Mouse (Mus musculus) thymus, postnatal 0 days (tissue): ENCODE results near the gene Gm49384. TPM values are rescaled to one million over a fixed set of nuclear protein-coding genes. Genes with fewer than 3 reads are reported as not detected.

Experiments used
- DNase-seq: peaks from one replicate; pipeline ENCODE4 v3.0.0-alpha.2; 2015; ENCODE audit warnings: low spot score
- polyA plus RNA-seq: library from polyadenylated mRNA; unstranded; fragments of >200 nt; fragmentation: Nextera tagmentation; extraction: Ambion mirVana; gene quantifications from 2 replicates; pipeline ENCODE4 v1.2.1, GENCODE M21; 2015

Gene Gm49384
- polyA plus RNA-seq, 1 experiment from 2014 or later = 29.5 TPM

DNA sequence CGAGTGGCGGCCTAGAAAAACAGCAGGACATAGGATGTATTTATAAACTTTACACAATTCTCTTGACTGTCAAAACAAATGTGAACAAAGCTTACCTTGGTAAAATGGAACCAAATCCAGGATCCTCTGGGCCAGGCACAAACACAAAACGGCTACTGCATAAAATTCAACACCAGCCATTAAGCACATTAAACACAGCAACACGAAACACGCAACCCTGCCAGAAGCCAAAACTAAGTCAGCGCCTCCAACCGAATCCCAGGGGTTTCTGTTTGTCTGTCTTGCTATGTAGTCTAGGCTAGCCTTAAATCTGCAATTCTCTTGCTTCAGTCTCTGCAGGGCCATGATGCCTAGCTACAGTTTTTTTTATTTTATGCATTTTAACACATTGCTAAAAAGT lies 3.9 kb upstream of the Gm49384 start:
- DNase-seq = no peak

GRCm38 (mm10) chr12:69207396-69207795 lies 3.3 kb upstream of the Gm49384 start:
- no peak for DNase-seq

DNA sequence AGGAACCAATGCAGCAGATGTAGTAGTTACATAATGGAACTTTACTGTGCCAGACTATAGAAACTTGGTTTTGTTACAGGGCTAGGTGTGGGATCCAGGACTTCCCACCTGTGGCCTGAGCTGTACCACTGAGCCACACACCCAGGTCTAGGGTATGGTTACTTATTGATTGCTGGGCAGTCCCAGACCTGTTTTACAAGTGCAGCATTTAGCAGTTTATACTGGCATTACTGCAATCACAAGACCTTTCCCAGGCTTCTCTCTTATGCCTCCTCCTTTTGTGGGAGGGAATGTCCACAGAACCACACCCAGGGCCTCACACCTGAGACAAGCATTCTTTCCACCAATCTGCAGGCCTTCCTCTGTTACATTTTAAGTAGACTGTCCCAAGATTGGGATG lies 5.1 kb downstream of the Gm49384 start:
- no peak for DNase-seq

DNA sequence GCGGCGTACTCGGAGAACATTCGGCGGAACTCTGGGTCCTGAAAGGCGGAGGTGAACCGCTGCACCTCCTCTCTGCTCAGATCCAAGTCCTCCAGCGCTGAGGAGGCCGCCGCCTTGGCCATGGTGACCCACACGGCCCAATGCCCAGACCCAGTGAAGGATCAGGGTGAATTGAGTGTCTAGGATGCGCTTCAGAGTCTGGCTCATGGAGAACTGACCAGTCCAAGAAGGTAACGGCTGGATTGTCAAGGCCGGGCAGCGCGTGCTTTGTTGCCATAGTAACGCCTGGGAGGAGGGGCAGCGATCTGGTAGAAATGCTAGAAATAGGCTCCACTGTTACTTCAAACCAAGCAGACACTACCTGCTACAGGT lies 5.9 kb downstream of the Gm49384 start, which contains the start of gene Dnaaf2:
Gene Dnaaf2 (minus strand): TSS at position 266 of the 372 bp plus-strand sequence.
- DNase-seq = no peak

GRCm38 (mm10) chr12:69197378-69198163 lies 6.5 kb downstream of the Gm49384 start:
- DNase-seq = peak; percentile 59

- DNase-seq = peak; percentile 76
Observed at GRCm38 (mm10) chr12:69196444-69197377, 7.4 kb downstream of the Gm49384 start, which contains the start of gene Gm49383. Gm49383 (minus strand) TSS chr12:69197104.

DNA sequence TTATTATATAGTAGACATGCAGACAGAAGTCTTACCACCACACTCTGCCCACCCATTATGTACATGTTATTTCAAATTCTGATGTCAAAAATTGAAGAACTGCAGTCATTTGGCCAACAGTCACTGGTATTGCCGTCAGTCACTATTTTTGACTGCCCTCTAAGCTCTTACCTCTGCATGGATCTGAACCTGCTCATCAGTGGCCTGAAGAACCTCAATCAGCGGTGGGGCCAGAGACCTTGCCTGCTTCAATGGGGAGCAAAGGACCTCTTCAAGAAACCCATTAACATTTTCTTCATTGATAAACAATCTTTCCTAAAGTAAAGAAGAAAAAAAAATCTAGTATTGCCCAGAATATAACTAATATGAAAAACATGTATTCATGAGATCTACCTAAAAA lies 11.4 kb downstream of the Gm49384 start:
- no peak for DNase-seq

- no peak for DNase-seq
Observed at GRCm38 (mm10) chr12:69191396-69191795, 12.7 kb downstream of the Gm49384 start.

DNA sequence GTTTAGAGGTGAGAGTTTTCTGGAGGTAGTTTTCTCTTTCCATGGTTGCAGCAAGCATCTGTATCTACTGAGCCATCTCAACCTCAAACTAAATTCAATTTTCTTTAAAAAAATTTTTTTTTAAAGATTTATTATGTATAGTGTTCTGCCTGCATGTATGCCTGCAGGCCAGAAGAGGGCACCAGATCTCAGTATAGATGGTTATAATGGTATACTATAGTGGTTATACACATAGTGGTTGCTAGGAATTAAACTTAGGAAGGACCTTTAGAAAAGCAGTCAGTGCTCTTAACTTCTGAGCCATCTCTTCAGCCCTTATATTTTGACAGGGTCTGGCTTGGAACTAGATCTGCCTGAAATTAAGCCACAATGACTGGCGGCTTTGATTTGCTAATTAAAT lies 13.5 kb downstream of the Gm49384 start:
- peak; percentile 24 for DNase-seq

DNA sequence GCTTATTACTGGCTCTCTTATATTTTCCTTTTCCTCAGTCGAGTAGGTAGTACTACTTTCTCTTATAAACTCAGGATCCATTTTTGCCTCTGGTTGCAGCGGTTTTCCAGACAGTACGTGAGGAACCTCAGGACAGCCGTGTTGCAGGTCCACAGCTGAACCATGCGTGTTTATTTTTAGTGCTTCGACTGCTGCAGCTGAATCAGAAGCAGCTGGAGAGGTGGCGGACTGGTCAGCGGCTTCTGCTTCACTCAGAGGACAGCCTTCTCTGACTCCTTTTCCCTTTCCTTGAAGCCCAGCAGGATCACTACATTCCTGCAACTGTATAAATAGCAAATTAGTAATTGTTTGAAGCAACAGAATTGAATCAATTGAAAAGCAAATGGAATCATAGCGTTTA lies 14.0 kb downstream of the Gm49384 start:
- DNase-seq = no peak

GRCm38 (mm10) chr12:69186811-69187471 lies 17.1 kb downstream of the Gm49384 start:
- no peak for DNase-seq

DNA sequence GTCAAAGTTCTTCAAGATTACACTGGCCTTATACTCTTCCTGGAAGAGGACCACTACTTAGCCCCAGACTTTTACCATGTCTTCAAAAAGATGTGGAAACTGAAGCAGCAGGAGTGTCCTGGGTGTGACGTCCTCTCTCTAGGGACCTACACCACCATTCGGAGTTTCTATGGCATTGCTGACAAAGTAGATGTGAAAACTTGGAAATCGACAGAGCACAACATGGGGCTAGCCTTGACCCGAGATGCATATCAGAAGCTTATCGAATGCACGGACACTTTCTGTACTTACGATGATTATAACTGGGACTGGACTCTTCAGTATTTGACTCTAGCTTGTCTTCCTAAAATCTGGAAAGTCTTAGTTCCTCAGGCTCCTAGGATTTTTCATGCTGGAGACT lies 18.7 kb downstream of the Gm49384 start:
- DNase-seq = no peak

DNA sequence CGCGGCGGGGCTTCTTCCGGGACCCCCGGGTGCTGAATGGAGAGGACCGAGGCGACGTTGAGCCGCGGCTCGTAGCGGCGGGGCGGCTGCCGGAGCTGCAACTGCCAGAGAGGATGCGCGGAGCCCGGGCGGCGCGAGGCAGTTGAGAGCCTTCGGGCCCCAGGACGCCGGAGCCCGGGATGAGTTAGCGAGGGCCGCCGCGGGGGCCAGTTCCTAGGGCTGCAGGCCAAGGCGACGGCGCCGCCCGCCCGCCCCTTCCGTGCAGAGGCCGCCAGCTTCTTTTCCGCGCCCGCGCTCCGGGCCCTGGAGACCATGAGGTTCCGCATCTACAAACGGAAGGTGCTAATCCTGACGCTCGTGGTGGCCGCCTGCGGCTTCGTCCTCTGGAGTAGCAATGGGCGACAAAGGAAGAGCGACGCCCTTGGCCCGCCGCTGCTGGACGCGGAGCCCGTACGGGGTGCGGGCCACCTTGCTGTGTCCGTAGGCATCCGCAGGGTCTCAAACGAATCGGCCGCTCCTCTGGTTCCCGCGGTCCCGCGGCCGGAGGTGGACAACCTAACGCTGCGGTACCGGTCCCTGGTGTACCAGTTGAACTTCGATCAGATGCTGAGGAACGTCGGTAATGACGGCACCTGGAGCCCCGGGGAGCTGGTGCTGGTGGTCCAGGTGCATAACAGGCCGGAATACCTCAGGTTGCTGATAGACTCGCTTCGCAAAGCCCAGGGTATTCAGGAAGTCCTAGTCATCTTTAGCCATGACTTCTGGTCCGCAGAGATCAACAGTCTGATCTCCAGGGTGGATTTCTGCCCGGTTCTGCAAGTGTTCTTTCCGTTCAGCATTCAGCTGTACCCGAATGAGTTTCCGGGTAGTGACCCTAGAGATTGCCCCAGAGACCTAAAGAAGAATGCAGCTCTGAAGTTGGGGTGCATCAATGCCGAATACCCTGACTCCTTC lies 19.4 kb downstream of the Gm49384 start:
- peak; percentile 9 for DNase-seq

- DNase-seq = peak; percentile 97
Observed at GRCm38 (mm10) chr12:69183583-69184308, 20.3 kb downstream of the Gm49384 start, which contains the start of the genes Rpl36al and Mgat2. Rpl36al (minus strand) TSS chr12:69184083. Mgat2 (plus strand) TSS chr12:69184157.

DNA sequence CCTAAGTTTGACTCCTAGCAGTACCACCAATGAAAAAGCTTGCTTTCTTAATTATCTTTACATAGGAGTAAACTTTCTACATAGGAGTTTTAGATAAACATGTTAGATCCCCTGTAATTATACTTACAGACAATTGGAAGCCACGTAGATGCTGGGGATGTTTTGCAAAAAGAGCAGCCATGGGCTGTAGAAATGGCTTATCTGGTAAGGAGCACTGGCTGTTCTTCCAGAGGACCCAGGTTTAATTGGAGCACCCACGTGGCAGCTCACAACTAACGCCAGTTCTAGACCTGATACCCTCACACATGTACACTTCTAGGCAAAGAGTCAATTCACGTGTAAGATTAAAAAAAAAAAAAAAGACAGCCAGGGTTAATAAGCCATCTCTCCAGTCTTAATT lies 22.3 kb downstream of the Gm49384 start:
- no peak for DNase-seq

DNA sequence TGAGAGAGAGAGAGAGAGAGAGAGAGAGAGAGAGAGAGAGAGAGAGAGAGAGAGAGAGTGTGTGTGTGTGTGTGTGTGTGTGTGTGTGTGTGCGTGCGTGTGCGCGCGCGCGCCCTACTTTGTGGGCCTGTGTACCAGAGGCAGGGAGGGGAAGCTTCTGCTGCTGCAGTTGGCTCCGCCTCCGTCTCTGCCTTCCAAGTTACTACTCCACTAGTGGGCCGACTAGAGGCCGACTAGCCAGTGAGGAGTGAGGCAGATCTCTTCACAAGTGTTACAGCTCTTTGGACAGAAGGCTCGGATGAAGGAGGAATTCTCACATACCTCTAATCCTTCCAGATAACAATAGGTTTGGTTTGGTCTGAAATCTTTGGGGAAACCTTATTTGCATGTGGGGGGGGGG lies 24.7 kb downstream of the Gm49384 start:
- DNase-seq = no peak

DNA sequence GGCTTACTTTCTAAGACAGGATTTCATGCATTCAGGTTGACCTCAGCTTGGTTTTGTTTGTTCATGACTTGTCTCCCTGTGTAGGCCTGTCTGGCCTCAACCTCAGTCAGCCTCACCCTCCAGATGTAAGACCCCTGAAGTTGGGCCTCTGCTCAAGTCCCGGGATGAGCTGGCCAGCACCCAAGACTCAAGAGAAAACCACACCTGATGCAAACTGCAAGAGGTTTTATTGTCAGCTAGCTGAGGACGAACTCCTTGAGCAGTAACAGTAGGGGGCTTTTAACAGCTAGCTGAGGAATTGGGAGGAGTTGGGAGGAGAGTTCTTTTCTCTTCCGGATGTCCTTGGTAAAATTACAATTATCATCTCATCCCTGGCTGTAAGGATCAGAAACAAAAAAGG lies 26.5 kb downstream of the Gm49384 start:
- no peak for DNase-seq

DNA sequence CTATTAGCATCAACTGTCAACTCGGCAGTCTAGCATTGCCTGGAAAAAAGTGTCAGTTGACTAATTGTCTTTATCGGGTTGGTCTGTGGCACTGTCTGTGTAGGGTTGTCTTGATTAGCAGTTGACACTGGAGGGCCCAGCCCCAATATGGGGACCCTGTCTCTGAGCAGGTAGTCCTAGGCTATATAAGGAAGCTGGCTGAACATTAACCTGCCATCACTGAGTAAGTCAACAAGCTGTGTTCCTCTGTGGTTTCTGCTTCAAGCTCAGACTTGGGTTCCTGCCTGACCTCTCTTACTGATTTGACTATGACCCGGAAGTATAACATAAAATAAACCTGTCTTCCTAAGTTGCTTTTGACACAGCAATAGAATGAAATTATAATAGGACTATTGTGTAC lies 28.1 kb downstream of the Gm49384 start:
- DNase-seq = no peak

DNA sequence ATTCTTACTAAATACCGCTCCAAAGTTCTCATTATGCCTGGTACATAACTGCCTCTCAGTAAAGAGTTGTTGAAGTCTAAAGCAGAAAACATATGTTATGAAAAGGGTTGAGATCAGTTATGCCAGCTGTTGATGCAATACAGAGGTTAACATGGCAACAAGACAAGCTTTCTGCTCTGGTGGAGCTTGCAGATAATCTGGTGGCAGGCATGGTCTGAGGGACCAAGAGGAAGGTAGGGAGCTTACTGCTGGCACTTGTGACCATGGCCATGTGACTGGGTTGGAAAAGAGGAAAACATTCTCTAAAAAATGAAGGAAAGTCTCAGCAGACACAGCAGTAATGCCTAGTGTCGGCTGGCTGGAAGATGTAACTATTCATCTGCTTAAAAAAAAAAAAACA lies 32.8 kb downstream of the Gm49384 start:
- no peak for DNase-seq
